Mouse (Mus musculus) myocyte (in vitro differentiated cells): Measurements from ENCODE around the gene Tecpr1.
A peak's percentile ranks its signal among the peaks of the same experiment; 100 is the strongest.

Source experiments
- MYOD1 ChIP-seq, 3 experiments: IDR thresholded peaks; one replicate each; pipeline ENCODE4 v1.6.1; 2011; ENCODE audit warnings: control low read depth in 2 of 3, low read depth in 2 of 3, mild to moderate bottlenecking in 2 of 3, moderate library complexity in 1 of 3; ENCODE audit not compliant: insufficient read length in 2 of 3, control insufficient read depth in 1 of 3
- MYOG ChIP-seq, 3 experiments: IDR thresholded peaks; one replicate each; pipeline ENCODE4 v1.6.1; 2011; ENCODE audit warnings: control low read depth in 2 of 3, low read depth in 2 of 3, mild to moderate bottlenecking in 2 of 3; ENCODE audit not compliant: insufficient read length in 2 of 3, control insufficient read depth in 1 of 3, insufficient read depth in 1 of 3
- POLR2A ChIP-seq: IDR thresholded peaks from one replicate; pipeline ENCODE4 v1.6.1; 2011; ENCODE audit warnings: low read depth, mild to moderate bottlenecking, control low read depth, moderate library complexity; ENCODE audit not compliant: insufficient read length
- POLR2AphosphoS2 ChIP-seq: IDR thresholded peaks from one replicate; pipeline ENCODE4 v1.6.1; 2011; ENCODE audit warnings: low read depth, control low read depth; ENCODE audit not compliant: insufficient read length
- TCF12 ChIP-seq: IDR thresholded peaks from one replicate; pipeline ENCODE4 v1.6.1; 2011; ENCODE audit warnings: mild to moderate bottlenecking, control low read depth; ENCODE audit not compliant: poor library complexity, insufficient read depth, severe bottlenecking

- no peak for TF ChIP-seq POLR2A
- TF ChIP-seq MYOD1 (IDR thresholded peaks at IDR 0.05; ENCODE audit: control insufficient read depth in 1 of 3, insufficient read length in 2 of 3, low read depth in 2 of 3), result no peak
- TF ChIP-seq MYOG (IDR thresholded peaks at IDR 0.05; ENCODE audit: control insufficient read depth in 1 of 3, insufficient read depth in 1 of 3, insufficient read length in 2 of 3, low read depth in 2 of 3), result no peak
- TF ChIP-seq TCF12, result no peak
- peak; percentile 52 for TF ChIP-seq POLR2AphosphoS2
These were observed 39.7 kb upstream of the Tecpr1 start for GRCm38 (mm10) chr5:144263082-144263481.
